ENCODE assay signal across 13 mouse cellular contexts in genomic region chr14:118430740-118431139, GRCm38 (mm10).
"Had no signal": no experiment of that assay in that cellular context is flagged by ENCODE, and none has a peak within 500 bp of the region (broad histone marks: within the 10 kb centered on the region; RNA-seq: fewer than 3 reads in every experiment).

No protein-coding gene starts in this region.

- ATAC-seq: liver, postnatal 0 days; lung, postnatal 0 days; midbrain, embryonic 16.5 days had no signal

- DNase-seq: liver, postnatal 0 days; lung, adult 2 months; lung, postnatal 14 days; lung, postnatal 36 days; midbrain, embryonic 14.5 days; retina, postnatal 1 day; right cerebral cortex, adult 18-20 months; right cerebral cortex, postnatal 25 days; thymus, adult 2 months; thymus, postnatal 25 days; thymus, postnatal 4 days had no signal
